Mouse (Mus musculus) ovary, postnatal 36 days (tissue): ENCODE results near the gene Wtip.
"Not testable (repeated sequence)": the region's sequence is repeated elsewhere in the genome, so short reads cannot be mapped to it uniquely, and the experiment has no call there.

ENCODE experiments used
- DNase-seq: peaks from one replicate; pipeline ENCODE4 v3.0.0; 2022; ENCODE audit warnings: low spot score, mixed read lengths

Wtip gene

DNA sequence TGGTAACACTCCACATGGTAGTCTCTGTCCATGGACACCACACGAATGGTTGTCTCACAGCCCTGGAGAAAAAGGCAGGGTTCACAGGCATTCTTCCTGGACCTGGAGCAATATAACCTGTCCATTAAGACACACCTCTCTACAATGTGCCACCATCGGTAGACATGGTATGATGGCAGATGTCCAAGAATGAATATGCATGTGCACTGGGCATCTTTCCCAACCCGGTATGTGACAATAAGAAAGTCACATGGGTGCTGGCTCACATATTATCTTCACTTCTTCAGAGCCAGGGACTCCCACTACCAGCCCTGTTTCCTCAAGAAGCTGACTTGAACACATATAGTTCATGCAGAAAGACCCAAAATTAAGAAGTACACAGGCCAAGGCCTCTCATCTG lies 16.5 kb downstream of the Wtip start:
- DNase-seq = no peak

DNA sequence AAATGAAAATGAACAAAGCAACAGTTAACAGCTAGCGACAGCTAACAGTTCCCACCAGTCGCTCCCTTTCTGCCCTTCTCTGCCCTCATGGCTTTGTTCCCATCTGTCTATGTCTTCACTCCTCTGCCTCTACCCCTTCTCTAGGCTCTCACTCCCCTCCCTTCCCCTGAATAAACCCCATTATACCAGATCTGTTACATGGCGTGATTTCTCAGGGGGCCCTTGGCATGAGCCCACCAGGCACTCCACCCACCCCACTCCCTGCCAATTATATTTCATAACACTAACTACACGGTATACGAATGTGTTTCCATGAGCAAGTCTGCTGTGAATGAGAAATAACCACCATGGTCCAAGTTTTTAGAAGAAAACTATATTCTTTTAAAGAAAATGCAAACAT lies 23.9 kb downstream of the Wtip start:
- DNase-seq = no peak

DNA sequence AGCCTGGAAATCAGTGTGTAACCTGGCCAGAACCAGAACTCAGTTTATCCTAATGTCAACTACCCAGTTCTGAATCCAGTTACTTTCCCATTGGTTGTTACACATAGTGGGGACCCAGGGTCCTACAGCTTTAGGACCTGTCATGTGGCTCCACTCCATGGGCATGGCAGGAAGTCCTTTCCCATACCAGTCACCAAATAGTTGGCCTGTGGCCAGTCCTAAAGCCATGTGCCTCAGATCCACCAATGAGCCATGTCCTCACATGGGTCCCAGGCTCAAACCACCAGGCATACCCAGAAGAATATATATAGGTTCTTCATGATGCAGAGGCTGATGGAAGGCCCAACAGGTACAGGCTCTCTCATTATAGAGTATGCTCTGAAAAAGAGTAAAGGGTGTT lies 31.8 kb downstream of the Wtip start:
- no peak for DNase-seq

DNA sequence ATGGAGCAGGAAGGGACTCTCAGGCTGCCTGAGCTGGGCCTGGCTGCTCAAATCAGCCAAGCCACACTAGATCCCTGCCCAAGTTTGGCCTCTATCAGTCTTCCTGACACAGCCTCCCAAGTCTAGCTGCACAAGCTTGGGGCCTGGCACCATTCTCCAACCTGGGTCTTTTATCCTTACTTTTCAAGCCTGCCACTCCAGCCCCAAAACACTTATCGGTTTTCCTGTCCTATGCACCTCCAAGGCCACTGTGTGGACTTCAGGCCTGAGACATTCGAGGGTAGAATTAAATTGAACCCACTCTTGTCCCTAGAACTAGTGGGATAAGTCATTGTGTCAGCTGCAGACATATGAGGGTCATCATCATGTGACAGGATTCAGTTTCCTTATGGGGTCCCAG lies 33.1 kb downstream of the Wtip start:
- DNase-seq = no peak

DNA sequence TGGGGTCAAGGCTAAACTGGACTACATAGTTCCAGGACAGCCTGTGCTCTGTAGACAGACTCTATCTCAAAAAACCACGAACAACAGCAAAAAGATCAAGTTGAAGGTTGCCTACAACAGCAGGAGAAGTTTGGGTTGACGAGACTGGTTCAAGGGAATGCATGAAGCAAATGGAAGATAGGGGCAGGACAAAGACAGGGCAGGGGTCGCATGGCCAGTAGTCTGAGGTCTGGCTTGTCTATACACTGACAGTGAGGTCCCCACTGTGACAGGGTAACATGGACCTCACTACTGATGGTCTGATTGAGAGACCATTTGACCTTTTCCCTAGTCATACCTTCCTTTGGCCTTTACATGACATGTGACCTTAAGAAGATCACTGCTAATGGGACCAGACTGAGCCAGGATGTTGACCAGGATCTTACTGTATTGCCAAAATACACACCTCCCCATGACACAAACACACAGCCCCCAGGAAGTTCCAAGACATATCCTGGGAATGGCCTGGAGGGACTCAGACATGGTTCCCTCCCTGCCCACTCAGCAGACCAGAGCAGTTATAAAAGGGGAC lies 38.1 kb downstream of the Wtip start, which contains the start of gene Scgb1b30:
Gene Scgb1b30, plus strand, starts transcription at position 521 of the 571 bp plus-strand sequence.
- no peak for DNase-seq

DNA sequence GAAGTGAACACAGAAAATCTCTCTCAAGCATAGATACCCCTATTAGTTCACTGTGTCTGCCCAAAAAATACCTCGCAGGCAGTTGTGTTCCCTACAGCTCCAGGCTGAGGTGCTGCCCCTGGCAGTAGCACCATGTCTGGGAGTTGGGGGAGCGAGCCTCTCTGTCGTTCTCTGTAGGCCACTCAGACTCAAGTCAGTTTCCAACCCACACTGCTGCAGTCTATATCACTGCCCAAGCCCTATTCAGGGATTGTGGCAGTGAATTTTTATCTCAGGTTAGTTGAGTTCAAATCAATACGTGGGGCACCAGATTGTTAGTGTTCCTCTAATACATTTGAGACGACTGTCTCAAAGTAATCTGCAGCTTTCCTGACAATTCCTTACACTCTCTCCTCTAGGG lies 64.9 kb downstream of the Wtip start:
- DNase-seq = not testable (repeated sequence)
